Mouse (Mus musculus) embryonic facial prominence, embryonic 12.5 days (tissue): ENCODE results near the gene Zic4. TPM values are rescaled to one million over a fixed set of nuclear protein-coding genes. Genes with fewer than 3 reads are reported as not detected.

Experiments used
- ATAC-seq: fragments of 200-750 bp; cut with Nextera tagmentation; 2 replicates; pipeline ENCODE4 v1.8.0; 2017; ENCODE audit not compliant: insufficient number of reproducible peaks, insufficient read depth, low FRiP score, low TSS enrichment
- H3K27ac ChIP-seq: fragments of 300-500 bp; sonication (generic); 2 replicates; pipeline ENCODE4 v1.5.1; 2016; ENCODE audit warnings: mild to moderate bottlenecking
- H3K27me3 ChIP-seq: fragments of 300-500 bp; sonication (generic); 2 replicates; pipeline ENCODE4 v1.6.1; 2016; ENCODE audit warnings: mild to moderate bottlenecking, moderate library complexity
- H3K36me3 ChIP-seq: fragments of 300-500 bp; sonication (generic); 2 replicates; pipeline ENCODE4 v1.6.1; 2016; ENCODE audit warnings: mild to moderate bottlenecking
- H3K4me1 ChIP-seq: fragments of 300-500 bp; sonication (generic); 2 replicates; pipeline ENCODE4 v1.6.1; 2016
- H3K4me2 ChIP-seq: fragments of 300-500 bp; sonication (generic); replicated peaks from 2 replicates; pipeline ENCODE4 v1.6.1; 2016; ENCODE audit warnings: mild to moderate bottlenecking, moderate library complexity
- H3K4me3 ChIP-seq: fragments of 300-500 bp; sonication (generic); 2 replicates; pipeline ENCODE4 v1.5.1; 2016; ENCODE audit warnings: mild to moderate bottlenecking
- H3K9ac ChIP-seq: fragments of 300-500 bp; sonication (generic); 2 replicates; pipeline ENCODE4 v1.6.1; 2016; ENCODE audit warnings: mild to moderate bottlenecking, moderate library complexity
- H3K9me3 ChIP-seq: fragments of 300-500 bp; sonication (generic); 2 replicates; pipeline ENCODE4 v1.6.1; 2016; ENCODE audit warnings: mild to moderate bottlenecking, moderate library complexity
- WGBS: fragments of 180-500 bp; shearing (Covaris S2); methylation state at CpG from one replicate; pipeline ENCODE4 v1.1.7; 2016; 5-methylcytosine and 5-hydroxymethylcytosine counted together
- polyA plus RNA-seq: library from polyadenylated mRNA; unstranded; fragments of >200 nt; fragmentation: Nextera tagmentation; extraction: Ambion mirVana; gene quantifications from 2 replicates; pipeline ENCODE4 v1.2.1, GENCODE M21; 2016

Gene Zic4
- polyA plus RNA-seq, 1 experiment from 2014 or later = 5.6 TPM

DNA sequence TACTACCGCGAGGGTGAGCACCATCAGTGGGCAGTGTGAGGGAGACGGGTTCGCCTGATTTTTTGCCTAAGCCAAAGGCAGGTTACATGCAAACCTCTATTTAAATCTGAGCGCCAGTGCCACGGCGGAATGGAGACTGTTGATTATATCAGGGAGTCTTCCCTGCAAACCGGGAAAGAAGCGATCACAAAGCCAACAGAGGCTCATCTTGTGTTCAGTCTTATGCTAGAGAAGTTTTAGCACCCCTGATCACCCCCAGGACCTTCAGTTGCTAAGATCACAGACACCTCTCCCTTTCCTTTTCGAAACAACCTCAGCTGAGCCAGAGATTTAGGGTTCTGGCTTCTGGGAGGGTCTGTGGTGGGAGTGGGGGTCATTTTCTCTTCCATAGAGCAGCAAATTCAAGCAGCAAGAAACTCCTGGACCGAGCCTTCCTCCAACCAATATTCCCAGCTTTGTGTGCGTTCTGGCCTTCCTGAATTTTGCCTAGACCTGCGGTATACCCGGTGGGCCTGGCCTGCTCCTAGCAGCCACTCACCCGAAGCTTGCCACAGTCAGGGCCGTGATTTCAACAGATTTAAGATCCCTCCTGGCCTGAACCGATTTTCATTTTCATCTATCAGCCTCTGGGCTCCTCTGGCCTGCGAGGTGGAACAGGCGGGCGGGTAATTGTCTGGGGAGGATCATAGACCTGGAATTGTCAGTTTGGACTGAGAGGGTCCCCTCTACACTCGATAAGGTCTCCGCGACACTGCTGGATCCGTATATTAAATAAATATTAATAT is 20.4 kb downstream of the Zic4 start:
- H3K27me3 ChIP-seq = peaks cover 93% of the 10 kb centered on the region
- 2% methylated on average over 24 of the region's 24 CpGs for WGBS
- H3K4me1 ChIP-seq = peaks cover 7% of the 10 kb centered on the region; the same call in 1 of the 2 replicates
- no peak overlapping the region for H3K27ac ChIP-seq
- H3K9me3 ChIP-seq = no peaks in the 10 kb centered on the region
- H3K4me2 ChIP-seq = no peak overlapping the region
- no peak overlapping the region for H3K9ac ChIP-seq
- no peaks in the 10 kb centered on the region for H3K36me3 ChIP-seq
- H3K4me3 ChIP-seq = 0 out of 2 replicates have a peak overlapping the region, but pooled peaks have one; percentile 43
- no peak for ATAC-seq

DNA sequence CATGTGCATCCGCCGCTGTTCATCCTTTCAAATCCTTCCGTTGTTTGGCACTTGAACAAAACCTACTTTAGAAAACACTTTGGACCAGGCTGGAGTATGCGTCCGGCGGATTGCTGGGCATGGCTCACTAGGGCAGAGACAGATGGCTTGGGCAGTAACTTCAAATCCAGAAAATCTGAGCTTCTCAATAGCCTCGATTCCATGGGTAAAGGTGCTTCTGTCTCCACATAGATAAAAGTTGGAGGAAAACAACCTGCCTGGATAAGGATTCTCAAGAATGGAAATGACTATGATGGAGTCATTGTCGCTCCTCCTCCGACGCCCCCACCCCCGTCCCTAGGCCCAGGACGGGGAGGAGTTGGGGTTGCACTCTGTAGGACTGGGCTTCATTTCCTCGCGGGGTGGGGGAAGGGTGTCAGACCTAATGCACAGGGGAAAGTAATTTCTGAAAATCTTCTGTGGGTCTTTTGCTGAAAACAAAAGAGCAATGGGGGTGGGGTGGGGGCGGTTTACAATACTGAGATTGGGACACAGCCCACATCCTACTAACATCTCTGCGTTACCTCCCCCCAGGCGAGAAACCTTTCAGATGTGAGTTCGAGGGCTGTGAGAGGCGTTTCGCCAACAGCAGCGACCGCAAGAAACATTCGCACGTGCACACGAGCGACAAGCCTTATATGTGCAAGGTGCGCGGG is 21.4 kb downstream of the Zic4 start:
- Histone ChIP-seq H3K4me3 (no peak overlapping the region), H3K36me3 (no peaks in the 10 kb centered on the region), H3K9ac (no peak overlapping the region), H3K9me3 (no peaks in the 10 kb centered on the region), H3K27ac (no peak overlapping the region), H3K4me1 (peaks cover 7% of the 10 kb centered on the region; the same call in 1 of the 2 replicates), H3K27me3 (peaks cover 89% of the 10 kb centered on the region), H3K4me2 (no peak overlapping the region; the same call in 1 of the 2 replicates)
- no peak for ATAC-seq
- WGBS = 2% methylated on average over 28 of the region's 28 CpGs

DNA sequence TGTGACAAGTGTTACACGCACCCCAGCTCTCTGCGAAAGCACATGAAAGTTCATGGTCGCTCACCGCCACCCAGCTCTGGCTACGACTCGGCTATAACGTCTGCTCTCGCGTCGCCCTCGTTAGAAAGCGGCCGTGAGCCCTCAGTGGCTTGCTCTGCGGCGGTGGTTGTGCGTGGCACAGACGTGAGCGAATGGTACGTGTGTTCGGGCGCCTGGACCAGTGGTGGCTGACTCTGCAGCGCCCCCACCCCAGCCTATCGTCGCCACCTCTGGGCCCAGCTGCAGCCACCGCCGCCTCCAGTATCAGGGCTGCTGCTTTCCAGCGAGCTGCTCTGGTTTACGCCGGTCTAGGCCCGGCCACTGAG is 21.9 kb downstream of the Zic4 start:
- no peak overlapping the region; the same call in 1 of the 2 replicates for H3K4me2 ChIP-seq
- H3K9ac ChIP-seq = no peak overlapping the region
- ATAC-seq = 0 out of 2 replicates have a peak, but pooled peaks have one; percentile 36
- peaks cover 7% of the 10 kb centered on the region; the same call in 1 of the 2 replicates for H3K4me1 ChIP-seq
- H3K9me3 ChIP-seq = no peaks in the 10 kb centered on the region
- H3K36me3 ChIP-seq = no peaks in the 10 kb centered on the region
- no peak overlapping the region for H3K4me3 ChIP-seq
- H3K27me3 ChIP-seq = peaks cover 89% of the 10 kb centered on the region
- under 1% methylated on average over 30 of the region's 30 CpGs for WGBS
- no peak overlapping the region for H3K27ac ChIP-seq

DNA sequence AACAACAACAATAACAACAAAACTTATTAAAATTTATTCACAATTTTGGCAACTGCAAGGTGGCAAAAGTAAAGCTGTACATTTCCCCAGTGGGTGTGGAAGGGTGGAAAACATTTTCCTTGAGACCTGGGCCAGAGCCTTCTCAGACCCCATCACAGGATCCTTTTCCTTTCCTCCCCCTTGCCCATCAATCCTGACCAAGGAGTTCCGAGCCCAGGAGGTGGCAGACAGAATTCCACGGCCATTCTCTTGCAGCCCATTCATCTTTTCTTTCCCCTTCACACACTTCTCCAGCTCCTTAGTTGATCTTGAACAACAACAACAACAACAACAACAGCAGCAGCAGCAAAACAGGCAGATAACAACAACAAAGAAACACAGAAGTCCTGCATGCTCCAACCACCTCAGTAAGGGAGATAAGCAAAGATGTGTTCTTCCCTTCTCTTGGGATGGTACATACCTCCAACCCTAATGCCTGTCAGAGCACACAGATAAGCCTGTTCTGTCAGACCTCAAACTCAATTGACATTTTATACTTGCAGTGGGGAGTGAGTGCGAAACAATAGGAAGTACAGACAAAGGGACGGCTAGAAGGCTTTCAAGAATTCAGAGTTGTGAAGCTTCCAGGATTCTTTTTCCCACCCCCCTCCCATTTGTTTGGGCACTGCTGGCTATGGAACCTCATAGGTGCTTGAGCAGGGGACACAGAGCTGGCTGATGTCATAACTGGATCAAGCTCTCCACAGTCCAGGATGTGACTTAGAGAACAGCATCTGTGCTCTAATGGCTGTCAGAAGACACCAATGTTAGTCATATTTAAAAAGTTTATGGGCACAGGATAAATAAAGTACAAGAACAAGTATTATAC is 22.7 kb downstream of the Zic4 start:
- 8% methylated on average over 4 of the region's 4 CpGs for WGBS
- Histone ChIP-seq H3K27ac (no peak overlapping the region), H3K27me3 (peaks cover 89% of the 10 kb centered on the region), H3K9me3 (no peaks in the 10 kb centered on the region), H3K4me2 (no peak overlapping the region), H3K9ac (no peak overlapping the region), H3K4me1 (peaks cover 7% of the 10 kb centered on the region; the same call in 1 of the 2 replicates), H3K36me3 (no peaks in the 10 kb centered on the region), H3K4me3 (no peak overlapping the region)
- ATAC-seq = no peak

DNA sequence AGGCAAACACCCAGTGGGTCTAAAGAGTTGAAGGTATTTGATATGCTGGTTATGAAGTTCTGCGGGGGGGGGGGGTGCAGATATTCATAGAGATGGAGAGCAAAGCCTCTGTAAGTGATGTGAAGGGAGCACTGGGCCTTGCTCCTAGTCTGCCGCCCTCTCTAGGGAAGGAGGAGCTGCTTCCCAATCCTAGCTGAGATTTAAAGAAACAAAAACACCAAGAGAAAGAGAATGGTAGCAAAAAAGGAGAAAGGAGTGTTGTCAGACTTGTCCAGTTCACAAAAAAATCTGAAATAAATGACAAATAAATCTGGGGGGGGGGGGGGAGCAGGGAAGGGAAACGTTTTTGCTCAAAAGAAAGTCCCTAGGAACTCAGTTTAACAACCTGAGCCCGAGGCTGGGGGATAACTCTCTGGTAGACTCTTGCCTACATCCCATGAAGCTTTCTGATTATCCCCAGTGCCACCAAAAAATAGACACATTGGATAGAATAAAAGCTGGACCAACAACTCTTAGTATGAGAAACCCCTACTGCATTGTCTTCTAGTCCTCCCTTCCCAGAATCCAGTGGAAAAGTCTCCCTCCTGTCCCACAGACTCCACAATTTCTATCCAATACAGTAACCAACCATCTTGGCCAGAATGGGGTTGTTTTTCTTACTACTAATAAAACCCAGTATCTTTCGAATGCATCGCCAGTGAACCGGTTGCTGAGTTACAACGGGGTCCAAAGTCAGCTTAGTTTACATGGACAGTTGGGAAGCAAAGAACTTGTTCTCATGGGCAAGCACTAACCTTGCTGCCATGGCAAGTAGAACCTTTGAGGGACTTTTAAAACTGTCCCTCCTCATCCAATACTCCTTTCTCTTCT is 23.6 kb downstream of the Zic4 start:
- no peak for ATAC-seq
- no peak overlapping the region for H3K27ac ChIP-seq
- H3K4me2 ChIP-seq = no peak overlapping the region
- no peak overlapping the region for H3K9ac ChIP-seq
- peaks cover 7% of the 10 kb centered on the region; the same call in 1 of the 2 replicates for H3K4me1 ChIP-seq
- H3K36me3 ChIP-seq = no peaks in the 10 kb centered on the region
- H3K9me3 ChIP-seq = no peaks in the 10 kb centered on the region
- WGBS = 1% methylated on average over 8 of the region's 8 CpGs
- H3K27me3 ChIP-seq = peaks cover 90% of the 10 kb centered on the region
- H3K4me3 ChIP-seq = no peak overlapping the region

DNA sequence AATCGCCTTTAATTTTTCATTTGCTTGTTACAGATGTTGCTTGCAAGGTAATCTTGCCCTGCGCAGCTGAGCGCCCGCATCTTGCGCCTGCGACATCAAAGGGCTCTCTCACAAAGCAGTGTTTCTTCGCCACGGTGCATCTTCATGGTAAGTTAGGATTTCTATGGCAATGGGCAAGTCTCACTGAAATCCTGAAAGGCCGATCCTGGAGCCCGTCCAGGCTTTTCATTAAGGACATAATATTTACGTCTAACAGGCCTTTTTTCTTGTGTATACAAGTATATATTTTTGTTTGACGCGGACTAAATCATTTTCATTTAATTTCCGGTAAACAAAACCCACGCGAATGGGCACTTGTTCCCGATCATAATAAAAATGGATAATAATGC is 24.3 kb downstream of the Zic4 start:
- peaks cover 5% of the 10 kb centered on the region; the same call in 1 of the 2 replicates for H3K4me1 ChIP-seq
- no peaks in the 10 kb centered on the region for H3K9me3 ChIP-seq
- no peak for ATAC-seq
- H3K36me3 ChIP-seq = no peaks in the 10 kb centered on the region
- no peak overlapping the region for H3K4me3 ChIP-seq
- H3K27ac ChIP-seq = no peak overlapping the region
- peaks cover 93% of the 10 kb centered on the region for H3K27me3 ChIP-seq
- H3K4me2 ChIP-seq = no peak overlapping the region
- no peak overlapping the region for H3K9ac ChIP-seq
- WGBS = under 1% methylated on average over 17 of the region's 17 CpGs

DNA sequence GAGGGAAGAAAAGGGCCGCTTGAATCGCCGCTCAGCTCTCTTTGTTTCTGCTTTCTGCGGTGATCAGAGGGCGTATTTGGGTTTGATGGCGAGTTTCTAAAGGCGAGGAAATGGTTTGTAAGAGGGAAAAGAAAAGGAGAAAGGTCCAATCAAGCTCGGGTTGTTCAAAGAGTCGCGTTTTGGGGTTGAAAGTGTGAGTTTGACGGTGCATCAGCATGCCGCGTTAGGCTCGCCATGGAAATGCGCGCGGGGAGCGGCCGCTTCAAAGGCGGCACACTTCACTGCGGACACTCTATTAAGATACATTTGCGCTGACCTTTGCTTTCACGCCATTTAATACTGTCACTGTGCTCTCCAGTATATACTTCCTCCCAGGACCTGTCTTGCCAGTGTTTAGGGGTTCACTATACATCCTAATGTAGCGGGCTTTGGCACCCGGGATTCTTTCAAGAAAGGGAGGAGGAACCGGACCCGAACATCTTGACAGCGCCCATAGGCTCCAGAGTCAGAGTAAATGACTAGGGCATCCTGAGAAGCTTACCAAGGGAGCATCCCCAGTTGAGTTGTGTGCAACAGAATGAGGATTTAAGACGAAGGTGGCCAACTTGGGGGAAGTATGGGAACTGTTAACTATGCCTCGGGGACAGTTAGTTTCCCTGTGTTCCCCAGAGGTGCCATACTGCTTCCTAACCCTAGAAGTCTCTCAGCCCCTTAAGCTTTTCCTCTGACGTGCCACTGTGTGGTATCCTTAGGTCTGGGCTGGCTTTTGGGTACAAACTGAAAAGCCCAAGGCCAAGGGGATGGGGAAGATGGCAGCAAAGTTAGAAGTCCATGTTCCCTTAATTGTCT is 24.9 kb downstream of the Zic4 start:
- no peak overlapping the region for H3K9ac ChIP-seq
- H3K4me3 ChIP-seq = no peak overlapping the region
- H3K27ac ChIP-seq = no peak overlapping the region
- WGBS = under 1% methylated on average over 31 of the region's 31 CpGs
- no peaks in the 10 kb centered on the region for H3K36me3 ChIP-seq
- no peak overlapping the region for H3K4me2 ChIP-seq
- no peak for ATAC-seq
- H3K4me1 ChIP-seq = no peaks in the 10 kb centered on the region
- no peaks in the 10 kb centered on the region for H3K9me3 ChIP-seq
- H3K27me3 ChIP-seq = peaks cover 93% of the 10 kb centered on the region

DNA sequence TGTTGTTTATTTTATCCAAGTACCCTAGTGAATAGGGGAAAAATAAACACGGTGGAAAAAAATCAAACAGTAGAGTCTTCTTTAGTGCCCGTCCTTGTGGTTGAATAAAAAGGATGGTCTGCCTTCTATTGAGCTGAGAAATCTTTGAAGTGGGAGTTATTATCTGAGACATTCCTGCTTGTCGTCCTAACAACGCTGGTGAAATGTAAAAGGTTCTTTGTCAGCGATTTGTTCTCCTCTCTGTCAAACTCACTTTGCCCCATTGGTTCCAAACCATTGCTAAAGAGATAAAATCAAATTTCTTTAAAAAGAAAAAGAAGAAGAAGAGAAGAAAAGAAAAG is 25.5 kb downstream of the Zic4 start:
- 1% methylated on average over 5 of the region's 5 CpGs for WGBS
- H3K27ac ChIP-seq = no peak overlapping the region
- H3K9me3 ChIP-seq = no peaks in the 10 kb centered on the region
- no peak overlapping the region for H3K4me2 ChIP-seq
- no peak overlapping the region for H3K9ac ChIP-seq
- ATAC-seq = no peak
- no peaks in the 10 kb centered on the region for H3K4me1 ChIP-seq
- H3K4me3 ChIP-seq = no peak overlapping the region
- peaks cover 94% of the 10 kb centered on the region for H3K27me3 ChIP-seq
- H3K36me3 ChIP-seq = no peaks in the 10 kb centered on the region

DNA sequence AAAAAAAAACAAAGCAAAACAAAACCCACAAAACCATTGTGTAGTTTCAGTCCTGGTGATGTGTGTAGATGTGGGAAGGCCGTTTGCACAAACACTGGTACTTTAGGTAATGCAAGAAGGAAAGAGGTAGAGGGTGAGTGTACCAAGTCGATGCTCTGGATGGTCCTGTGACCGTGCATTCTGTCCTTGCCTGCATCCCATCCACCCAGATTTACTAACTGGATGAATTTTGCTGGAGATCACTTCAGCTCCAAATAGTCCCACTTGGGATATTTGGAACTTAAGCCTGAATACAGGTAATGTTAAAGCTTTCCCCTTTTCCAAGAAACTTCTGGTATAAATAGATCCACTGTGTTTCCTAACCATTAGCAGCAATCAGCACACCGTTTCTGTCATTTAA is 26.0 kb downstream of the Zic4 start:
- 2% methylated on average over 4 of the region's 4 CpGs for WGBS
- no peak overlapping the region for H3K4me2 ChIP-seq
- no peak overlapping the region for H3K9ac ChIP-seq
- H3K4me3 ChIP-seq = no peak overlapping the region
- no peaks in the 10 kb centered on the region for H3K4me1 ChIP-seq
- H3K27me3 ChIP-seq = peaks cover 94% of the 10 kb centered on the region
- no peaks in the 10 kb centered on the region for H3K36me3 ChIP-seq
- ATAC-seq = no peak
- H3K9me3 ChIP-seq = no peaks in the 10 kb centered on the region
- no peak overlapping the region for H3K27ac ChIP-seq

DNA sequence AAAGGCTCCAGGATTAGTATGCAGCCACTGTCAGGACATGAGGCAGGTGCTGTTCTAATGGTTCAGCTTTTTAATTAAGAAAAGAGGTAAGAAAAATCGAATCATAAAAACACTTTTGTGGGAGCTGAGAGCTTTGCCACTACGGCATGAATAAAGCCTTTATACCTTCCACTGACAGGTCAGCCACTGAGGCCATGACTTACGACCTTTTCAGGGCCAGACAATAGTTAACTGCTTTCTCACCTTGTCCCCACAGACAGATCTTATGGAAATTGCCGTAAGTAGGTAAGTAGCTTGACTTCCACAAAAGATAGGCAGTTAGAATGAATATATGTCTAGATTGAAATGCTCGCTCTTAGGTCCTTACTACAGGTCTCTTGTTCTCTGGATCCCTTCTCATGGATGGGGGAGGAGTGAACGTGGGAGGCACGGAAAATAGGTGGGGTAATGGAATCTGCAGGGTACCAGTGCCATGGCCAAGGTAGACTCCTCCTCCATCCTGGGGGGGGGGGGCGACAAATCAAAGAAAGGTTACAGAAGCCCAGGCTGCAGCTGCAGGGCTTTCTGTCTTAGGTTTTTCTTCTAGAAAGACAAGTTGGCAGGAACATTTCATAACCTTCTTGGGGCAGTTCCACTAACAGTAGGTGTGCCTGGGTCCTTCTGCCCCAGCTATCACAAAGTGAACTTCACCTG is 31.3 kb downstream of the Zic4 start:
- Histone ChIP-seq H3K27ac (no peak overlapping the region), H3K4me3 (no peak overlapping the region), H3K9ac (no peak overlapping the region), H3K9me3 (no peaks in the 10 kb centered on the region), H3K4me2 (no peak overlapping the region), H3K4me1 (no peaks in the 10 kb centered on the region), H3K27me3 (peaks cover 96% of the 10 kb centered on the region), H3K36me3 (no peaks in the 10 kb centered on the region)
- ATAC-seq = no peak
- WGBS = 3% methylated on average over 7 of the region's 8 CpGs
